25 mouse cellular contexts compared by ENCODE assay signal in the genomic region with DNA sequence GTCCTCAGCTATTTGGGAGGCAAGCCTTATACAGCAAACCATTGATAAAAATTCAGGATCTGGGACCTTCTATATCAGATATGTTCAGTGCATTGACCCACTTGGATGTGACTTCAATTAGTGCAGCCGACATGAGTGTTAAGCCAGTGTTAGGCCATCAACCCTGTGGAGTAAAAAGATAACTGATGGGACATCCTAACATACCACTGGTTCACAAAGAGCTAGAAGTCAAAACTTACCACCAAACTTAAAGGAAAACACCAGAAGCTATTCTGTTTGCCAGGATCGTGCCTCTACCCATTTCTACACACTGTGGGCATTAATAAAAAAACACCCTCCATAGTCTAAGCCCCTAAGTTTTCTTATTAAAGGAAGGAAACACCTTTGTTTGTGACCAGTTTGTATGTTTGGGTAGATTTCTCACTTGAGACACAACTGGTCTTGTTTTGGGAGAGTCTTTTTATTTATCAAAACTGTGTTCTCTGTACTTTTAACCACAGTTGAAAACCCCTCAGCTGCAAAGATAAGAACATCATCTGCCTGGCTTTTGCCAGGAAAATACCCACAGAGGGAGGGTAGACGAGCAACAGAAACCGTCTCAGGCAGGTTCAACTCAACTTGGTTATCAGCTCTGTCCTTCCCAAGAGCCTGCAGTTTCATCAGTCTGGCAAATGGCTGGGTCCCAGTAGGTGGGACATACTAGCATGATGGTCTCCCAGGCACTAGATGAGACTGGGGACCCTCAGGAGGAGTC.
"Had no signal": no experiment of that assay in that cellular context is flagged by ENCODE, and none has a peak within 500 bp of the region (broad histone marks: within the 10 kb centered on the region; RNA-seq: fewer than 3 reads in every experiment).

No protein-coding gene starts in this region.

- ATAC-seq: hindbrain, embryonic 16.5 days; inflammation-experienced regulatory T-cells, adult 6 months; intestine, embryonic 15.5 days; intestine, postnatal 0 days had no signal

- DNase-seq: gastrocnemius, adult 2 months; gastrocnemius, postnatal 10 days; gastrocnemius, postnatal 25 days; heart, adult 18-20 months; heart, postnatal 10 days; heart, postnatal 4 days; kidney, adult 18-20 months; kidney, adult 8-10 months; kidney, postnatal 14 days; kidney, postnatal 36 days; layer of hippocampus, adult 9-11 months; layer of hippocampus, postnatal 36 days had no signal

- H3K27me3 ChIP-seq: heart, embryonic 12.5 days; hindbrain, embryonic 12.5 days; intestine, embryonic 15.5 days; kidney, embryonic 15.5 days; limb, embryonic 12.5 days had no signal

- H3K36me3 ChIP-seq: heart, embryonic 10.5 days; heart, embryonic 12.5 days; hindbrain, embryonic 12.5 days; intestine, embryonic 15.5 days; kidney, embryonic 15.5 days; limb, embryonic 10.5 days had no signal

- H3K27ac ChIP-seq: gastrocnemius, adult 2 months; heart, embryonic 10.5 days; hindbrain, embryonic 10.5 days; hindbrain, embryonic 12.5 days; hindbrain, embryonic 14.5 days; intestine, embryonic 15.5 days; kidney, embryonic 15.5 days; kidney, postnatal 0 days; limb, embryonic 10.5 days; limb, embryonic 12.5 days had no signal

- H3K4me3 ChIP-seq: gastrocnemius, adult 2 months; heart, embryonic 10.5 days; heart, embryonic 12.5 days; hindbrain, embryonic 10.5 days; hindbrain, embryonic 12.5 days; intestine, embryonic 15.5 days; kidney, embryonic 15.5 days; limb, embryonic 10.5 days; limb, embryonic 12.5 days had no signal

- H3K9me3 ChIP-seq: heart, embryonic 10.5 days; heart, embryonic 12.5 days; hindbrain, embryonic 10.5 days; hindbrain, embryonic 12.5 days; intestine, embryonic 15.5 days; kidney, embryonic 15.5 days; limb, embryonic 10.5 days; limb, embryonic 12.5 days had no signal

- H3K9ac ChIP-seq: heart, embryonic 12.5 days; hindbrain, embryonic 12.5 days; hindbrain, embryonic 14.5 days; intestine, embryonic 15.5 days; kidney, embryonic 15.5 days; limb, embryonic 12.5 days had no signal

- H3K4me2 ChIP-seq: heart, embryonic 12.5 days; hindbrain, embryonic 12.5 days; hindbrain, embryonic 14.5 days; intestine, embryonic 15.5 days; kidney, embryonic 15.5 days; limb, embryonic 12.5 days had no signal
